Mouse (Mus musculus): ENCODE measurements at regions not wholly inside any gene's neighbourhood (a gene's known extent, or its start where the extent isn't known, plus 50 kb on each side); places are given as distances from the start of the nearest gene placed in this dataset.

GRCm38 (mm10) chr4:124256515-124256914 lies 338.7 kb upstream of the 4930535I16Rik start:
- no peak for DNase-seq (ENCODE audit: low read depth in 2 of 2, low spot score in 2 of 2)

GRCm38 (mm10) chr4:124255183-124255543 lies 337.3 kb upstream of the 4930535I16Rik start:
- DNase-seq (ENCODE audit: low read depth in 2 of 2, low spot score in 2 of 2): no peak

- no peak for DNase-seq (ENCODE audit: low read depth in 2 of 2, low spot score in 2 of 2)
Observed at GRCm38 (mm10) chr4:124254446-124255182, 336.8 kb upstream of the 4930535I16Rik start.

GRCm38 (mm10) chr4:124241600-124241999 lies 323.8 kb upstream of the 4930535I16Rik start:
- DNase-seq (ENCODE audit: low read depth in 2 of 2, low spot score in 2 of 2): no peak

GRCm38 (mm10) chr4:124236476-124236875 lies 318.7 kb upstream of the 4930535I16Rik start:
- DNase-seq (ENCODE audit: low read depth in 2 of 2, low spot score in 2 of 2): no peak

- no peak for DNase-seq (ENCODE audit: low read depth in 2 of 2, low spot score in 2 of 2)
Observed at GRCm38 (mm10) chr4:124228537-124228936, 310.7 kb upstream of the 4930535I16Rik start.

- no peak for DNase-seq (ENCODE audit: low read depth in 2 of 2, low spot score in 2 of 2)
Observed at GRCm38 (mm10) chr4:124223646-124224500, 306.1 kb upstream of the 4930535I16Rik start.

GRCm38 (mm10) chr4:124221736-124222135 lies 303.9 kb upstream of the 4930535I16Rik start:
- DNase-seq (ENCODE audit: low read depth in 2 of 2, low spot score in 2 of 2): no peak

- no peak for DNase-seq (ENCODE audit: low read depth in 2 of 2, low spot score in 2 of 2)
Observed at GRCm38 (mm10) chr4:124217206-124217605, 299.4 kb upstream of the 4930535I16Rik start.

- no peak for DNase-seq (ENCODE audit: low read depth in 2 of 2, low spot score in 2 of 2)
Observed at GRCm38 (mm10) chr4:124216351-124216750, 298.5 kb upstream of the 4930535I16Rik start.

GRCm38 (mm10) chr4:124215077-124215476 lies 297.3 kb upstream of the 4930535I16Rik start:
- DNase-seq (ENCODE audit: low read depth in 2 of 2, low spot score in 2 of 2): no peak

- DNase-seq (ENCODE audit: low read depth in 2 of 2, low spot score in 2 of 2): no peak
Observed at GRCm38 (mm10) chr4:124210103-124210502, 292.3 kb upstream of the 4930535I16Rik start.

GRCm38 (mm10) chr4:124206480-124206879 lies 288.7 kb upstream of the 4930535I16Rik start:
- no peak for DNase-seq (ENCODE audit: low read depth in 2 of 2, low spot score in 2 of 2)

GRCm38 (mm10) chr4:124203736-124204135 lies 285.9 kb upstream of the 4930535I16Rik start:
- DNase-seq (ENCODE audit: low read depth in 2 of 2, low spot score in 2 of 2): no peak

GRCm38 (mm10) chr4:124199884-124200844 lies 282.3 kb upstream of the 4930535I16Rik start:
- no peak for DNase-seq (ENCODE audit: low read depth in 2 of 2, low spot score in 2 of 2)

GRCm38 (mm10) chr4:124198832-124199231 lies 281.0 kb upstream of the 4930535I16Rik start:
- DNase-seq (ENCODE audit: low read depth in 2 of 2, low spot score in 2 of 2): no peak

- no peak for DNase-seq (ENCODE audit: low read depth in 2 of 2, low spot score in 2 of 2)
Observed at GRCm38 (mm10) chr4:124196711-124197110, 278.9 kb upstream of the 4930535I16Rik start.

- no peak for DNase-seq (ENCODE audit: low read depth in 2 of 2, low spot score in 2 of 2)
Observed at GRCm38 (mm10) chr4:124193059-124193721, 275.4 kb upstream of the 4930535I16Rik start.

GRCm38 (mm10) chr4:124190775-124191174 lies 273.0 kb upstream of the 4930535I16Rik start:
- no peak for DNase-seq (ENCODE audit: low read depth in 2 of 2, low spot score in 2 of 2)

GRCm38 (mm10) chr4:124189993-124190385 lies 272.2 kb upstream of the 4930535I16Rik start:
- DNase-seq (ENCODE audit: low read depth in 2 of 2, low spot score in 2 of 2): no peak

Data from CD8-positive naive resting alpha-beta T cell, adult 2 months (primary cell).